Mouse (Mus musculus): Measurements from ENCODE around the gene Prcd. TPM values are rescaled to one million over a fixed set of nuclear protein-coding genes. Genes with fewer than 3 reads are reported as not detected.
A peak's percentile ranks its signal among the peaks of the same experiment; 100 is the strongest.

Prcd gene
- polyA plus RNA-seq, 1 experiment: not detected

GRCm38 (mm10) chr11:116689622-116690021, 36.3 kb downstream of the Prcd start:
- 90% methylated on average over 10 of the region's 10 CpGs for WGBS
- Histone ChIP-seq H3K27ac (ENCODE audit: control insufficient read depth, insufficient read depth, low read depth, low read length, poor library complexity) (no peak overlapping the region), H3K4me1 (ENCODE audit: control insufficient read depth, insufficient read depth, low read length) (no peaks in the 10 kb centered on the region), H3K4me3 (replicated peaks; ENCODE audit: control insufficient read depth, low read depth, low read length) (no peak overlapping the region)
- TF ChIP-seq POLR2A (IDR thresholded peaks at IDR 0.05; ENCODE audit: borderline replicate concordance, control insufficient read depth, low read depth, low read length) (no peak), CTCF (IDR thresholded peaks at IDR 0.05; ENCODE audit: control insufficient read depth, insufficient read depth, low read length) (no peak)

DNA sequence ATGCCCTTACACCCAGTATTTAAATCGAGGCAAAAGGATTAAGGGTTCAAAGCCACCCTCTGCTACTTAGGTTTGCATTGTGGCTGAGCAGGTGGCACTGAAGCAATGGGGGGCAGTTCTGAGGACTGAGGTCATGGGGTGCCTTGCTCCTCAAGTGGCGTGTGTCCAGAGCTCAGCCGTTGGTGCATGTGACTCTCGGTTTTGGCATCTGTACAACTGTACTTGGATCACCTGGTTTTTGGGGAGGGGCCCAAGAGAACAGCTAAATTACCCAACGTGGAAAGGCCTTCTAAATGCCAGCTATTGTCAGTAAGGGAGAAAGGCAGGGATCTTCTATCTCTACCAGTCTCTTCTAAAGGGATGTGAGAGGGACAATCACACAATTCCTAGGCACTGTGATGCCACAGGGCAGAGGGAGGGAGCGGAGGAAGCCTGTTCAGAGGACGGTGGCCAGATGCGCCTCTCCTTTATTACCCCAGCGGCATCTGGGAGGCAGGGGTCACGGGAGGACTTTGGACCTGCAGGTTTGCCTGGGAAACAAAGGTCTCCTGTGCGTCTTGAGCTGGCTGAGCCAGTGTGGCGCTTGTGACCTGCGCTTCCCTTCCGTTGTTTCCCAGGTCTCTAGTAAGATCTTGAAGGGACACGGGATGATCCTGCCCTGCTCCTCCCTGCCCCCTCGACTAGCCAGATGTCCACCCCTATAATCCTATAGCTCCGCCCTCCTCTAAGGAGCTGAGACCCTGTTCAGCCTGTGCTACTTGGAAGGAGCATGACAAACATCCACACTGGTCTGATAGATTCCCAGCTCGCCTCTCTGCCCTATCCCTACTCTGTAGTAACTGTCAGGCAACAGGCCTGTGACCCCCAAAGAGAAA, 37.6 kb downstream of the Prcd start:
- Histone ChIP-seq H3K27ac (ENCODE audit: control insufficient read depth, insufficient read depth, low read depth, low read length, poor library complexity) (no peak overlapping the region), H3K4me3 (replicated peaks; ENCODE audit: control insufficient read depth, low read depth, low read length) (no peak overlapping the region), H3K4me1 (ENCODE audit: control insufficient read depth, insufficient read depth, low read length) (no peaks in the 10 kb centered on the region)
- 82% methylated on average over 18 of the region's 18 CpGs for WGBS
- TF ChIP-seq CTCF (IDR thresholded peaks at IDR 0.05; ENCODE audit: control insufficient read depth, insufficient read depth, low read length): no peak
- TF ChIP-seq POLR2A (IDR thresholded peaks at IDR 0.05; ENCODE audit: borderline replicate concordance, control insufficient read depth, low read depth, low read length): no peak

- TF ChIP-seq POLR2A (IDR thresholded peaks at IDR 0.05; ENCODE audit: borderline replicate concordance, control insufficient read depth, low read depth, low read length): no peak
- no peak for TF ChIP-seq CTCF (IDR thresholded peaks at IDR 0.05; ENCODE audit: control insufficient read depth, insufficient read depth, low read length)
- Histone ChIP-seq H3K4me1 (ENCODE audit: control insufficient read depth, insufficient read depth, low read length) (no peaks in the 10 kb centered on the region), H3K4me3 (replicated peaks; ENCODE audit: control insufficient read depth, low read depth, low read length) (no peak overlapping the region), H3K27ac (ENCODE audit: control insufficient read depth, insufficient read depth, low read depth, low read length, poor library complexity) (no peak overlapping the region)
- 75% methylated on average over 4 of the region's 4 CpGs for WGBS
These were observed 40.5 kb downstream of the Prcd start for GRCm38 (mm10) chr11:116693899-116694249.

GRCm38 (mm10) chr11:116694250-116695193, 41.2 kb downstream of the Prcd start:
- no peaks in the 10 kb centered on the region for H3K4me1 ChIP-seq (ENCODE audit: control insufficient read depth, insufficient read depth, low read length)
- 6% methylated on average over 73 of the region's 73 CpGs for WGBS

GRCm38 (mm10) chr11:116695194-116695880, 42.0 kb downstream of the Prcd start:
- TF ChIP-seq CTCF (IDR thresholded peaks at IDR 0.05; ENCODE audit: control insufficient read depth, insufficient read depth, low read length): no peak
- TF ChIP-seq POLR2A (IDR thresholded peaks at IDR 0.05; ENCODE audit: borderline replicate concordance, control insufficient read depth, low read depth, low read length): no peak
- H3K4me1 ChIP-seq (ENCODE audit: control insufficient read depth, insufficient read depth, low read length): no peaks in the 10 kb centered on the region
- WGBS: 53% methylated on average over 23 of the region's 23 CpGs
- no peak overlapping the region; the same call in 1 of the 2 replicates for H3K27ac ChIP-seq (ENCODE audit: control insufficient read depth, insufficient read depth, low read depth, low read length, poor library complexity)
- no peak overlapping the region for H3K4me3 ChIP-seq (replicated peaks; ENCODE audit: control insufficient read depth, low read depth, low read length)

More at GRCm38 (mm10) chr11:116694250-116695193, 41.2 kb downstream of the Prcd start:
- TF ChIP-seq CTCF (IDR thresholded peaks at IDR 0.05; ENCODE audit: control insufficient read depth, insufficient read depth, low read length): no peak
- TF ChIP-seq POLR2A (IDR thresholded peaks at IDR 0.05; ENCODE audit: borderline replicate concordance, control insufficient read depth, low read depth, low read length): no peak
- Histone ChIP-seq H3K4me3 (replicated peaks; ENCODE audit: control insufficient read depth, low read depth, low read length) (peak overlapping the region; percentile 21), H3K27ac (ENCODE audit: control insufficient read depth, insufficient read depth, low read depth, low read length, poor library complexity) (no peak overlapping the region; the same call in 1 of the 2 replicates)

DNA sequence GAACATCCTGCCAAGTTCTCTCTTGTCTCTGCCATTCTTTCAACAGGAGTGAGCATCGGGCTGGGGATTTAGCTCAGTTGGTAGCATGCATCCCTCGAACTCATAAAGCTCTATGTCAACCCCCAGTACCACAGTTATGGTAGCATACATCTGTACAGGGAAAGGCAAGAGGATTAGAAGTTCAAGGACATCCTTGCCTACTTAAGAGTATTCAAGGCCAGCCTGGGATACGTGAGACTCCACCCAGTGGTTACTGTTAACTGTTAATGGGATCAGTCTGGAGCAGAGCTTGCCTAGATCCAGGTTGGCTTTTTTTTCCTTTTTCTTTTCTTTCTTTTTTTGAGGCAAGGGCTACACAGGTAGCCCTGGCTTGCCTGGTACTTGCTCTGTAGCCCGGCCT, 43.1 kb downstream of the Prcd start:
- WGBS: 84% methylated on average over 4 of the region's 4 CpGs
- Histone ChIP-seq H3K4me1 (ENCODE audit: control insufficient read depth, insufficient read depth, low read length) (no peaks in the 10 kb centered on the region), H3K27ac (ENCODE audit: control insufficient read depth, insufficient read depth, low read depth, low read length, poor library complexity) (no peak overlapping the region), H3K4me3 (replicated peaks; ENCODE audit: control insufficient read depth, low read depth, low read length) (no peak overlapping the region)
- TF ChIP-seq POLR2A (IDR thresholded peaks at IDR 0.05; ENCODE audit: borderline replicate concordance, control insufficient read depth, low read depth, low read length) (no peak), CTCF (IDR thresholded peaks at IDR 0.05; ENCODE audit: control insufficient read depth, insufficient read depth, low read length) (no peak)

- no peak overlapping the region for H3K4me3 ChIP-seq (replicated peaks; ENCODE audit: control insufficient read depth, low read depth, low read length)
- no peaks in the 10 kb centered on the region for H3K4me1 ChIP-seq (ENCODE audit: control insufficient read depth, insufficient read depth, low read length)
- 70% methylated on average over 9 of the region's 9 CpGs for WGBS
- no peak overlapping the region for H3K27ac ChIP-seq (ENCODE audit: control insufficient read depth, insufficient read depth, low read depth, low read length, poor library complexity)
- no peak for TF ChIP-seq POLR2A (IDR thresholded peaks at IDR 0.05; ENCODE audit: borderline replicate concordance, control insufficient read depth, low read depth, low read length)
These were observed 44.2 kb downstream of the Prcd start for GRCm38 (mm10) chr11:116697521-116697920.

Measured in bone marrow, adult 2 months (tissue).